Mouse (Mus musculus): ENCODE measurements around the gene Mpp6.

DNA sequence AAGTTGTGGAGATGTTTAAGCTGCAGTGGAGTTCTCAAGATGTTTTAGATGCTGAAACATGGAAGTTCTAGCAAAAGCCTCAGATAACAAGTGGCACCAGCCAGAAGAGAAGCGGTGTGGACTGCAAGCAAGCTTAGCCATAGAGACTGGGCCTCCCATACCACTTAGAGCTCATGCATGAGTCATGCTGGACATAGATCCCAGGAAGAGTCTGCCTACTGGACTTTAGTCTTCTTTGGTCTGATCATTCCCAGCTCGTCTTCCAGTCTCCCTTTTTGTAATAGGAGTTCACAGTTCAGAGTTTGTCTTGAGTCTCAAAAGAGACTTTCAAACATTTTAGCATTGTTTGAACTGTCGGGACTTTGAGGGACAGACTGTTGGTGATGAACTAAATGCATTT, 29.5 kb downstream of the Mpp6 start:
- TF ChIP-seq POLR2A (IDR thresholded peaks at IDR 0.05; ENCODE audit: control insufficient read depth, low read depth, low read length) (no peak), CTCF (IDR thresholded peaks at IDR 0.05; ENCODE audit: control insufficient read depth, insufficient read depth, insufficient replicate concordance, low read depth, low read length) (no peak)
